ENCODE assay signal across 12 mouse cellular contexts in genomic region chr15:9086813-9087212, GRCm38 (mm10). TPM values are rescaled to one million over a fixed set of nuclear protein-coding genes. Genes with fewer than 3 reads are reported as not detected.
DNase-seq lines count a peak whose midpoint lies in the region; ATAC-seq and TF ChIP-seq lines count a peak whose summit lies in the region.
"Had no signal": no experiment of that assay in that cellular context is flagged by ENCODE, and none has a peak within 500 bp of the region (broad histone marks: within the 10 kb centered on the region; RNA-seq: fewer than 3 reads in every experiment).

No protein-coding gene starts in this region.

- H3K27me3 ChIP-seq in G1E (ENCODE audit: insufficient read depth, low read length) = no peaks in the 10 kb centered on the region
- no peaks in the 10 kb centered on the region for H3K27me3 ChIP-seq in liver, embryonic 11.5 days (replicated peaks; ENCODE audit: control insufficient read depth, insufficient read depth, low read length)
- no peaks in the 10 kb centered on the region for H3K27me3 ChIP-seq in neural tube, embryonic 15.5 days (replicated peaks)
- H3K27me3 ChIP-seq: intestine, embryonic 15.5 days; neural tube, embryonic 12.5 days had no signal

- 68% methylated on average over 11 of the region's 11 CpGs for WGBS in liver, embryonic 11.5 days
- 75% methylated on average over 11 of the region's 11 CpGs for WGBS in neural tube, embryonic 15.5 days

- H3K9me3 ChIP-seq in G1E (replicated peaks) = no peaks in the 10 kb centered on the region
- H3K9me3 ChIP-seq in liver, embryonic 11.5 days (ENCODE audit: control insufficient read depth, low read length) = no peaks in the 10 kb centered on the region
- H3K9me3 ChIP-seq in neural tube, embryonic 15.5 days (replicated peaks) = no peaks in the 10 kb centered on the region
- H3K9me3 ChIP-seq: intestine, embryonic 15.5 days; neural tube, embryonic 12.5 days had no signal

- no peak for TF ChIP-seq POLR2A in brain, embryonic 14.5 days (IDR thresholded peaks at IDR 0.05; ENCODE audit: borderline replicate concordance, extremely low read depth, insufficient read depth, insufficient read length, poor library complexity, severe bottlenecking)

- H3K4me1 ChIP-seq in G1E (ENCODE audit: insufficient read depth, low read depth, low read length) = peaks cover 78% of the 10 kb centered on the region
- H3K4me1 ChIP-seq in liver, embryonic 11.5 days (replicated peaks; ENCODE audit: control insufficient read depth, insufficient read depth, low read length) = peaks cover 20% of the 10 kb centered on the region
- no peaks in the 10 kb centered on the region for H3K4me1 ChIP-seq in neural tube, embryonic 15.5 days
- H3K4me1 ChIP-seq: neural tube, embryonic 12.5 days had no signal

- H3K9ac ChIP-seq in liver, embryonic 11.5 days (ENCODE audit: low read depth, low read length) = no peak overlapping the region
- no peak overlapping the region for H3K9ac ChIP-seq in neural tube, embryonic 15.5 days (replicated peaks)
- H3K9ac ChIP-seq: intestine, embryonic 15.5 days; neural tube, embryonic 12.5 days had no signal

- H3K4me3 ChIP-seq in layer of hippocampus, adult 2 months = no peak overlapping the region
- H3K4me3 ChIP-seq in G1E (ENCODE audit: low read depth, low read length) = no peak overlapping the region; the same call in 1 of the 2 replicates
- H3K4me3 ChIP-seq in liver, embryonic 11.5 days (ENCODE audit: low read depth, low read length) = no peak overlapping the region
- no peak overlapping the region for H3K4me3 ChIP-seq in neural tube, embryonic 15.5 days (replicated peaks)
- H3K4me3 ChIP-seq: intestine, embryonic 15.5 days; neural tube, embryonic 12.5 days had no signal

- H3K27ac ChIP-seq in layer of hippocampus, adult 2 months = peak overlapping the region; percentile 57; the same call in 1 of the 2 replicates
- H3K27ac ChIP-seq in liver, embryonic 11.5 days (ENCODE audit: low read depth, low read length) = peak overlapping the region; percentile 53
- H3K27ac ChIP-seq in neural tube, embryonic 15.5 days (replicated peaks) = no peak overlapping the region
- H3K27ac ChIP-seq: intestine, embryonic 15.5 days; neural tube, embryonic 12.5 days had no signal

- DNase-seq in layer of hippocampus, adult 2 months (ENCODE audit: low spot score in 2 of 2) = no peak
- DNase-seq in layer of hippocampus, adult 8-10 months (ENCODE audit: low spot score in 2 of 2) = no peak
- DNase-seq in G1E (ENCODE audit: low spot score) = no peak
- peak; percentile 23 for DNase-seq in brain, embryonic 14.5 days (ENCODE audit: low read depth)
- DNase-seq in liver, embryonic 11.5 days (ENCODE audit: low spot score) = no peak
- DNase-seq in thymus, postnatal 4 days = no peak
- DNase-seq in ovary, postnatal 14 days (ENCODE audit: low spot score) = no peak
- DNase-seq: cerebellum, adult 18-20 months had no signal

- peaks cover 92% of the 10 kb centered on the region for H3K36me3 ChIP-seq in G1E (replicated peaks)
- peaks cover 42% of the 10 kb centered on the region for H3K36me3 ChIP-seq in liver, embryonic 11.5 days (ENCODE audit: control insufficient read depth, insufficient read depth, low read length)
- H3K36me3 ChIP-seq in neural tube, embryonic 15.5 days = peaks cover 11% of the 10 kb centered on the region; the same call in 1 of the 2 replicates

- H3K4me2 ChIP-seq in liver, embryonic 11.5 days = no peak overlapping the region
- H3K4me2 ChIP-seq in neural tube, embryonic 15.5 days = no peak overlapping the region
- H3K4me2 ChIP-seq: intestine, embryonic 15.5 days; neural tube, embryonic 12.5 days had no signal

- peak; percentile 68 for ATAC-seq in G1E (ENCODE audit: extremely low read depth, insufficient number of reproducible peaks, low FRiP score, poor library complexity, severe bottlenecking)
- peak; percentile 64 for ATAC-seq in liver, embryonic 11.5 days (replicated peaks; ENCODE audit: low FRiP score)
- no peak for ATAC-seq in neural tube, embryonic 15.5 days (ENCODE audit: low FRiP score)
- ATAC-seq: forebrain, embryonic 16.5 days; intestine, embryonic 15.5 days had no signal

- TF ChIP-seq CTCF in layer of hippocampus, adult 2 months (conservative IDR thresholded peaks at IDR 0.05) = no peak
- no peak for TF ChIP-seq CTCF in G1E (IDR thresholded peaks at IDR 0.05; ENCODE audit: low read depth, low read length)
- TF ChIP-seq CTCF in brain, embryonic 14.5 days (IDR thresholded peaks at IDR 0.05; ENCODE audit: borderline replicate concordance, extremely low read depth, insufficient read depth, insufficient read length) = no peak

RNA-seq across cellular contexts. Expression of gene Nadk2, which starts 15.8 kb away (rescaled TPM):
- total RNA-seq in layer of hippocampus, adult 2 months (2021) = 10 to 100 TPM; 64.4 to 69.3 TPM
- total RNA-seq in layer of hippocampus, adult 8-10 months (2022) = 10 to 100 TPM; 59.8 to 67.1 (median 66.8) TPM
- total RNA-seq in G1E (2014; fragmentation: Nextera tagmentation) (222 and 250 TPM in 2 replicates), G1E (2017) (218 and 235 TPM in 2 replicates)
- 130 and 143 TPM in 2 replicates for polyA plus RNA-seq in G1E (2012)
- polyA plus RNA-seq in brain, embryonic 14.5 days (2012; rRNA removed) = 24.0 and 31.8 TPM in 2 replicates
- 122 and 148 TPM in 2 replicates for polyA plus RNA-seq in liver, embryonic 11.5 days (2014; fragmentation: Nextera tagmentation; extraction: Ambion mirVana)
- polyA plus RNA-seq in neural tube, embryonic 15.5 days (2015; fragmentation: Nextera tagmentation; extraction: Ambion mirVana) = 26.9 and 29.6 TPM in 2 replicates

RNA-seq across cellular contexts. Expression of gene Lmbrd2, which starts 53.5 kb away (rescaled TPM):
- 10 to 100 TPM; 58.5 to 59.4 TPM for total RNA-seq in layer of hippocampus, adult 2 months (2021)
- total RNA-seq in layer of hippocampus, adult 8-10 months (2022) = 10 to 100 TPM; 55.1 to 68.4 (median 60.5) TPM
- total RNA-seq in G1E (2014; fragmentation: Nextera tagmentation) (19.1 and 21.7 TPM in 2 replicates), G1E (2017) (8.9 and 11.0 TPM in 2 replicates)
- polyA plus RNA-seq in G1E (2012) = 0.41 and 0.53 TPM in 2 replicates
- polyA plus RNA-seq in brain, embryonic 14.5 days (2012; rRNA removed) = 11.0 and 14.5 TPM in 2 replicates
- 2.9 and 4.6 TPM in 2 replicates for polyA plus RNA-seq in liver, embryonic 11.5 days (2014; fragmentation: Nextera tagmentation; extraction: Ambion mirVana)
- polyA plus RNA-seq in neural tube, embryonic 15.5 days (2015; fragmentation: Nextera tagmentation; extraction: Ambion mirVana) = 3.4 and 4.6 TPM in 2 replicates
